Mouse (Mus musculus) midbrain, embryonic 15.5 days (tissue): Measurements from ENCODE around the gene Npas2. TPM values are rescaled to one million over a fixed set of nuclear protein-coding genes. Genes with fewer than 3 reads are reported as not detected.

ENCODE experiments used
- ATAC-seq: fragments of 200-750 bp; cut with Nextera tagmentation; replicated peaks from 2 replicates; pipeline ENCODE4 v1.8.0; 2017; ENCODE audit warnings: moderate TSS enrichment
- H3K27ac ChIP-seq: fragments of 300-500 bp; sonication (generic); 2 replicates; pipeline ENCODE4 v1.5.1; 2015; ENCODE audit warnings: mild to moderate bottlenecking, inconsistent platforms
- H3K27me3 ChIP-seq: fragments of 300-500 bp; sonication (generic); replicated peaks from 2 replicates; pipeline ENCODE4 v1.6.1; 2015; ENCODE audit warnings: inconsistent platforms
- H3K36me3 ChIP-seq: fragments of 300-500 bp; sonication (generic); replicated peaks from 2 replicates; pipeline ENCODE4 v1.6.1; 2015; ENCODE audit warnings: inconsistent platforms
- H3K4me1 ChIP-seq: fragments of 300-500 bp; sonication (generic); 2 replicates; pipeline ENCODE4 v1.6.1; 2015; ENCODE audit warnings: inconsistent platforms
- H3K4me2 ChIP-seq: fragments of 300-500 bp; sonication (generic); 2 replicates; pipeline ENCODE4 v1.6.1; 2015; ENCODE audit warnings: inconsistent platforms, mild to moderate bottlenecking, moderate library complexity
- H3K4me3 ChIP-seq: fragments of 300-500 bp; sonication (generic); 2 replicates; pipeline ENCODE4 v1.5.1; 2015; ENCODE audit warnings: mild to moderate bottlenecking, inconsistent platforms
- H3K9ac ChIP-seq: fragments of 300-500 bp; sonication (generic); 2 replicates; pipeline ENCODE4 v1.6.1; 2015; ENCODE audit warnings: mild to moderate bottlenecking, inconsistent platforms
- H3K9me3 ChIP-seq: fragments of 300-500 bp; sonication (generic); 2 replicates; pipeline ENCODE4 v1.6.1; 2016; ENCODE audit warnings: inconsistent platforms
- WGBS: fragments of 180-500 bp; shearing (Covaris S2); methylation state at CpG from one replicate; pipeline ENCODE4 v1.1.7; 2015; ENCODE audit warnings: mixed read lengths; 5-methylcytosine and 5-hydroxymethylcytosine counted together
- polyA plus RNA-seq: library from polyadenylated mRNA; unstranded; fragments of >200 nt; fragmentation: Nextera tagmentation; extraction: Ambion mirVana; gene quantifications from 2 replicates; pipeline ENCODE4 v1.2.1, GENCODE M21; 2015

The Npas2 gene
- polyA plus RNA-seq, 1 experiment from 2014 or later, result 0.65 TPM

DNA sequence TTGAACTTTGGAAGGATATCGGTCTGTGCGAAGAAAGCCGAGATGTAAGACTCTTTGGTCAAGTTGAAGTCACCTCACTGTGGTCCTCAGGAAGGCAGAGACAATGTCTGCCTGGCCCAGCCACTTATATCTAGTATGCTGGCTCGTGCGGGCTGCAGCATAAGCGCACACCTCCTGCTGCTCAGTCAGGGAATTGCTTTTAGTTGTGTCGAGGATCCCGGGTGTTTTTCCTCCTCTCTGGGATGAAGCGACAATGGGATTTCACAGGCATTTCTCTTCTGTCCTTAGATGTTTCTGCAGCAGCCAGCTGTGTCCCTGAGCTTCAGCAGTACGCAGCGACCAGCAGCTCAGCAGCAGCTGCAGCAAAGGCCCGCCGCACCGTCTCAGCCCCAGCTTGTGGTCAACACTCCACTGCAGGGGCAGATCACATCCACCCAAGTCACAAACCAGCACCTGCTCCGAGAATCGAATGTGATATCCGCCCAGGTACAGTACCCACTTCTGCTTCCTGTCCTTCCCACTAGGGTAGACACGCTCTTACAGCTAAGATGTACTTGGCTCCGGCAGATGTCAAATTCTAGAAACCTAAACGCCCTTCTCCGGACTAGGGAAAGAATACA is 151.6 kb downstream of the Npas2 start:
- no peaks in the 10 kb centered on the region for H3K27me3 ChIP-seq
- H3K9ac ChIP-seq, result no peak overlapping the region
- no peaks in the 10 kb centered on the region for H3K36me3 ChIP-seq
- ATAC-seq, result 0 out of 2 replicates have a peak, but pooled peaks have one; percentile 30
- H3K9me3 ChIP-seq, result no peaks in the 10 kb centered on the region
- no peak overlapping the region for H3K27ac ChIP-seq
- no peak overlapping the region for H3K4me3 ChIP-seq
- WGBS, result 56% methylated on average over 21 of the region's 21 CpGs
- H3K4me2 ChIP-seq, result no peak overlapping the region
- H3K4me1 ChIP-seq, result 0 out of 2 replicates have a peak, but pooled peaks cover 2% of the 10 kb centered on the region

DNA sequence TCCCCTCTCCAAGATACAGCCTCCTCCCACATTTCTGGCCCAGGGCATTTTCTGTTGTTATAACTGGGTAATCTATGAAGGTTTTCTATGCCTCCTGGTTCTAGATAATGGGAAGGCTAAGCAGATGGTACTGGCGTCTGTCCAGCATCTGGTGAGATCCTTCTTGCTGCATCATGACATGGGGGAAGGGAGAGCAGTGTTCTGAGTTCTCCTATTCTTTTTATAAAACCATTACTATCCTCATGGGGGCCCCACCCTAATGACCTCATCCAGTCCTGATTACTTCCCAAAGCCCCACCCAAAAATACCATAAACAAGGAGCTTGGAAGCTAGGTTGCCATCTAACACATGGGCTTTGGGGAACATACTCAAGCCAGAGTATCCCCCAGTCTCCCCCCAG is 155.5 kb downstream of the Npas2 start:
- H3K9ac ChIP-seq, result no peak overlapping the region
- H3K36me3 ChIP-seq, result no peaks in the 10 kb centered on the region
- H3K27ac ChIP-seq, result no peak overlapping the region
- no peaks in the 10 kb centered on the region for H3K27me3 ChIP-seq
- 85% methylated on average over 1 of the region's 1 CpGs for WGBS
- ATAC-seq, result no peak
- H3K4me2 ChIP-seq, result no peak overlapping the region
- H3K4me3 ChIP-seq, result no peak overlapping the region
- no peaks in the 10 kb centered on the region for H3K9me3 ChIP-seq
- no peaks in the 10 kb centered on the region for H3K4me1 ChIP-seq

DNA sequence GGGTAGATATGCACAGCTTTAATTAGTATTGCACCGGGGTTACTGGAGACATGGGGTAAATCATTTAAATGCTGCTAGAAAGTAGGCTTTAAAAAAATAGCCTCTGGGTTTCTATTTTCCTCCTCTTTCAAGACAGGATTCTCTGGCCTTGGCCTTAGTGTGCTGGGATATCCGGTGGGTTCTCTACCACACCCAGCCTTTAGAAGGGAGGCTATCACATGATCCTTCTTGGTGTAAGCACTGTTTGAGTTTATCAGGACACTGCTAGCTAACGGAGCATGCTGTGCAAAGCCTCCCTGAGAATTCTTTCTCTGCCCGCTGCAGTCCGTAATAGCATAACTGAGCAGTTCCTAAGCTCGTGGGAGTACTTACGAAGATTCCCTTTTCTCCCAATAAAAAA is 155.9 kb downstream of the Npas2 start:
- Histone ChIP-seq H3K36me3 (no peaks in the 10 kb centered on the region), H3K4me3 (no peak overlapping the region), H3K9me3 (no peaks in the 10 kb centered on the region), H3K27me3 (no peaks in the 10 kb centered on the region), H3K4me1 (no peaks in the 10 kb centered on the region), H3K27ac (no peak overlapping the region), H3K9ac (no peak overlapping the region), H3K4me2 (no peak overlapping the region)
- no peak for ATAC-seq
- WGBS, result 84% methylated on average over 7 of the region's 7 CpGs

DNA sequence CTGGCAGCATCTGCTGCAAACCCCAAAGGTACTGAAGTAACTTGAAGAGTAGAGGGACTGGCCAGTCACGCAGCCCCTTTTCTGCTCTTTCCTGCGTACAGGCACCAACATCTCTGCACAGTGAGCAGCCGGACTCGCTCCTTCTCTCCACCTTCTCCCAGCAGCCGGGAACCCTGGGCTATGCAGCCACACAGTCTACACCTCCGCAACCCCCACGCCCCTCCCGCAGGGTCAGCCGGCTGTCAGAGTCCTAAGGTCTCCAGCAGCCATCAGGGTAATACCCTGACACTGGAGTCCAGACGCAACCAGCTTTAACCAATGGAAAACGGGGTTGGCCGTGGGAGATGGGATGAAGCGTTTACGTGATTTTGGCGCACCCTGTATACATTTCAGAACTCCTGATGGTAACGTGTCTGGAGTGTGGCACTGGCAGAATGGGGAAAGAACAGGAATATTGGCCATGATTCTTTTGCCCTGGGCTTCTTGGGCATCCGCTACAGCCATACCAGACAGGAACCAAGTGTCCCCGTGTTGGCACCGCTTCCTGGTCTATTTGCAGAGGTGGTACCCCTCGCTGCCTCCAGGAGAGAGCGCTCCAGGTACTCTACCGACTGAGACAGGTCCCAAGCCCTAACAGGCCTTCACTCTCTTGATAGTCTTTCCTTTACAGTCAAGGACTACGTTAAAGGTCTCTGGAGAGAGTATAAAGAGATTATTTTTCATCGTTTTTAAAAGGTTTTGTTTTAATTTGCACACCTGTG is 168.4 kb downstream of the Npas2 start:
- 31% methylated on average over 24 of the region's 24 CpGs for WGBS
- Histone ChIP-seq H3K4me3 (peak overlapping the region; percentile 26), H3K9me3 (no peaks in the 10 kb centered on the region), H3K27ac (no peak overlapping the region), H3K4me2 (peak overlapping the region; percentile 49), H3K36me3 (no peaks in the 10 kb centered on the region), H3K27me3 (no peaks in the 10 kb centered on the region), H3K9ac (peak overlapping the region; percentile 29; the same call in 1 of the 2 replicates), H3K4me1 (peaks cover 7% of the 10 kb centered on the region)
- ATAC-seq, result 0 out of 2 replicates have a peak, but pooled peaks have one; percentile 25

DNA sequence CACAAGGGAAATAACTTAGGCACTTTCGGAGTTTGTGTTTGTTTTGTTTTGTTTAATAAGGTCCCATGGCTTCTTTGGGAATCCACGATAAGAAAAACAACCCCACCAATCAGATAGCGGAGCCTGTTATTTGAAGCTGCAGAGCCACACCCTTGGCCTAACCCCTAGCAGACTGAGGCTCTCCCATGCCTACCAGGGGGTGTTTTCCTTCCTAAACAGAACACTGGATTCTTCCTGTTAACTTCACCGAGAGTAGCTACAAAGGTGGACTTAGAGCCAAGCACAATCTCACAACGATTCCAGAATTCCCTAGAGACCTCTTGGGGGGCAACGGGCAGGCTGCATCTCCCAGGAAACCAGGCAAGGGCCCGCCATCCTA is 169.0 kb downstream of the Npas2 start:
- Histone ChIP-seq H3K4me3 (no peak overlapping the region), H3K9ac (no peak overlapping the region), H3K36me3 (no peaks in the 10 kb centered on the region), H3K4me1 (peaks cover 10% of the 10 kb centered on the region), H3K27me3 (no peaks in the 10 kb centered on the region), H3K9me3 (no peaks in the 10 kb centered on the region), H3K4me2 (no peak overlapping the region), H3K27ac (no peak overlapping the region)
- WGBS, result 54% methylated on average over 7 of the region's 7 CpGs
- ATAC-seq, result no peak

DNA sequence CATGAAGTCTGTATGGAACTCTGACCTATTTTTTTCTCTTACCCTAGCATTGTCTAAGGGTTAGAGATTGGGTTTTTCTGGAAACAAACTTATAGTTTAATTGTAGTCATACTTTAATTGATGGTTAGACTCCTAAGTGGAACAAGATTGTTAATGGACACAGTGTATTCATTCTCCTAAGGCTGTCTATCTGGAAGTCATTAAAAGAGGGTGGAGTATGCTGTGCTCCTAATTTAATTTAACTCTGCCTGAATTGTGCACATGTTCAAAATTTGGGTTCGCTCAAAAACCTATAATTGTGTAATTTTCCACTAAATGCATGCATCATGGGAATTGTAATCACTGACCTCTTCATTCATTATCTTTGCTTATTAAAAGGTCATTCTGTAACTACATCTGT is 172.0 kb downstream of the Npas2 start:
- H3K4me3 ChIP-seq, result no peak overlapping the region

DNA sequence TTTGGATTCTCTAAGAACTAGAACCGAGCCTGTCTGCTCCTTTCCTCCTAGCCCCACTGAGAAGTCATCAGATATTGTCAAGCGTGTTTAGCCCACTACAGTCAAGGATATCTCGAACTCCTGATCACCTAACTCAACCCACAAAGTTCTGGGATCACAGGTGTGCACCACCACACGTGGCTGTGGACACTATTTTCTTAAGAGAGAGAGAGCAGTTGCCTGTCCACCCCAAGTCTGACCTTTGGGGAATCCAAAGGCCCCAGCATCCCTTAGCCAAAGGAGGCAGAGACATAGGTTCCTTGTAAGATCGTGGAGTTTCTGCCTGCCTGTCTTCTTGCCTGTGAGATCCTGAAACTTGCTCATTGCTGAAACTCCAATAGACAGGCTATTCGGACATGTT is 173.5 kb downstream of the Npas2 start:
- Histone ChIP-seq H3K27ac (peak overlapping the region; percentile 93), H3K4me2 (peak overlapping the region; percentile 58), H3K4me1 (peaks cover 19% of the 10 kb centered on the region), H3K4me3 (peak overlapping the region; percentile 66), H3K9me3 (no peaks in the 10 kb centered on the region), H3K36me3 (peaks cover 21% of the 10 kb centered on the region; the same call in 1 of the 2 replicates), H3K27me3 (no peaks in the 10 kb centered on the region), H3K9ac (peak overlapping the region; percentile 58)
- WGBS, result 22% methylated on average over 6 of the region's 6 CpGs
- peak; percentile 19 for ATAC-seq

More for the DNA sequence above, 172.0 kb downstream of the Npas2 start:
- H3K4me2 ChIP-seq, result no peak overlapping the region
- WGBS, result 82% methylated on average over 1 of the region's 1 CpGs
- ATAC-seq, result no peak
- peaks cover 22% of the 10 kb centered on the region for H3K4me1 ChIP-seq
- no peak overlapping the region for H3K9ac ChIP-seq
- H3K36me3 ChIP-seq, result peaks cover 6% of the 10 kb centered on the region; the same call in 1 of the 2 replicates
- no peaks in the 10 kb centered on the region for H3K9me3 ChIP-seq
- H3K27ac ChIP-seq, result no peak overlapping the region
- H3K27me3 ChIP-seq, result no peaks in the 10 kb centered on the region

DNA sequence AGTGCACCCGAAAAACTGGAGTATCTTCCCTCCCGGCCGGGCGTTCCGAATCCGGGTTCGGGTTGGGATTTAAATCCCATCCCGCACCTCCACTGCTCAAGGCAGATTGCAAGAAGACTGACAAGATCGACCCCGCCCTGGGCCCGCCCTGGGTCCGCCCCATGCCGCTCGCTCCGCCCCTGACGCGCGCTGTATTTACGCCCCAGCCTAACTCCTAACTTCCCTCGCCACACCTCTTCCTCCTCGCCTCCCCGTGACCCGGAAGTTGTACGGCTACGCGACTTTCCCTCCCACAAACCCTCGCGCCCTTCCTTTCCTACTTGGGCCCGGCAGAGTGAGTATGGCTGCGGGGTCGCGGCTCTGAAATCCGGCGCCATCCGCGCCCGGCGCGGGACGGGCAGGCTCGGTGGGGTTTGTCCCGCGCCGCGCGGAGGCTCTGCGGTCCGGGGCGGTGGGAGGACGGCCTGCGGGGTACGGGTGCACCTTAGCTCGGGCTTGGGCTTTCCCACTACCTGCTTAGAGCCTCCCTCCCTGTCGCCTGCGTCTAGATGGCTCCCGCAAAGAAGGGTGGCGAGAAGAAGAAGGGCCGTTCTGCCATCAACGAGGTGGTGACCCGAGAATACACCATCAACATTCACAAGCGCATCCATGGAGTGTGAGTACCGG is 174.2 kb downstream of the Npas2 start, which contains the start of gene Rpl31:
Gene Rpl31, plus strand, starts transcription at position 242 of the 666 bp plus-strand sequence.
- Histone ChIP-seq H3K4me1 (peaks cover 19% of the 10 kb centered on the region), H3K36me3 (peaks cover 27% of the 10 kb centered on the region; the same call in 1 of the 2 replicates), H3K9me3 (no peaks in the 10 kb centered on the region), H3K27ac (peak within 1 kb of the TSS; percentile 93), H3K4me3 (peak within 1 kb of the TSS; percentile 66), H3K4me2 (peak within 1 kb of the TSS; percentile 75), H3K9ac (peak within 1 kb of the TSS; percentile 92), H3K27me3 (no peaks in the 10 kb centered on the region)
- ATAC-seq, result peak; percentile 99
- 0% methylated on average over 62 of the region's 62 CpGs for WGBS

DNA sequence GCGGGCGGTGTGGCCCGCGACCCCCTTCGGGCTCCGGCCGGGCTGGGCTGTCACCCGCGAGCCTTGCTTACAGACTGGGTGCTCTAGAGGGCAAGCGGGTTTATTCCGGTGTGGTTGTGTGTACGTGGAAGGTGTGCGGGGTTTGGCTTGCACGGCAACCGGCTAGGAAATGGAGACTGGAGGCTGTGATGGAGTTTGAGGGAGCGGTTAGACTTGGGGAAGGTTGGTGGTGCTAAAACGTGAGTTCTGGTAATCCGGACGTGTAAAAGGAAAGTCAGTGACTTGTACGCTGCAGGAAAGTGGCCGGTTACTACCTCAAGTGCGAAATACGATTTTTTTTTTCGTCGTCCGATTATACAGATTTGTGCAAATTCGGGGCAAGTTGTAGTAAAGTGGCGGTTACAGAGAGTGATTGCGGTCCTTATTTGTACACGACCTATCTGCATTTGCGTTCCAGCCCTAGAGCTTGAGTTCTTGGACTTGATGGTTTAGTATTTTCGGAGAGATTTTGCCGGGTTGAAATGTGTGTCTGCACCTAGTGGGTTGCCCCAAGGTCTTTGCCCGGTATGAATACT is 174.8 kb downstream of the Npas2 start:
- WGBS, result under 1% methylated on average over 34 of the region's 34 CpGs
- peak overlapping the region; percentile 75 for H3K4me2 ChIP-seq
- ATAC-seq, result peak; percentile 63
- peaks cover 33% of the 10 kb centered on the region; the same call in 1 of the 2 replicates for H3K36me3 ChIP-seq
- H3K9ac ChIP-seq, result peak overlapping the region; percentile 92
- H3K4me3 ChIP-seq, result peak overlapping the region; percentile 66
- no peaks in the 10 kb centered on the region for H3K9me3 ChIP-seq
- peaks cover 19% of the 10 kb centered on the region for H3K4me1 ChIP-seq
- H3K27ac ChIP-seq, result peak overlapping the region; percentile 93
- no peaks in the 10 kb centered on the region for H3K27me3 ChIP-seq

DNA sequence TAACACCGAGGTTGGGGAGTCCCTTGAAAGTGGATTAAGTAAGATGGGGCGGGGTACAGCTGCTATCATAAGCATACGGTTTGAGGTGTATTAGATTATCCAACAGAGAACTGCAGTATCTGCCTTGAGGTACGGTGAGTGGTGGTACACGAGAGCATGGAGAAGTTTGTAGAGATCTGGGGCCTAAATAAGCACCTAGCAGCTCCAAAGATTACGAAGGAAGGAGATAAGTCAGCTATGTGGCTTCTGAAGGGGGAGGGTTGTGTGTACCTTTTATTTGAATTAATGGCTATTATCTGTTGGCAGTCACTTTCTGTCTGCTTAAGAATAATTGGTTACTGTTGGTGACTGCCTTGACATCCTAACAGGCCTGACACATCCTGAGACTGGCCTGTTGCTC is 176.9 kb downstream of the Npas2 start:
- Histone ChIP-seq H3K27ac (no peak overlapping the region), H3K4me2 (no peak overlapping the region), H3K27me3 (no peaks in the 10 kb centered on the region), H3K9me3 (no peaks in the 10 kb centered on the region), H3K4me1 (peaks cover 19% of the 10 kb centered on the region), H3K36me3 (peaks cover 34% of the 10 kb centered on the region; the same call in 1 of the 2 replicates), H3K4me3 (no peak overlapping the region), H3K9ac (no peak overlapping the region)
- 88% methylated on average over 6 of the region's 6 CpGs for WGBS
- no peak for ATAC-seq

DNA sequence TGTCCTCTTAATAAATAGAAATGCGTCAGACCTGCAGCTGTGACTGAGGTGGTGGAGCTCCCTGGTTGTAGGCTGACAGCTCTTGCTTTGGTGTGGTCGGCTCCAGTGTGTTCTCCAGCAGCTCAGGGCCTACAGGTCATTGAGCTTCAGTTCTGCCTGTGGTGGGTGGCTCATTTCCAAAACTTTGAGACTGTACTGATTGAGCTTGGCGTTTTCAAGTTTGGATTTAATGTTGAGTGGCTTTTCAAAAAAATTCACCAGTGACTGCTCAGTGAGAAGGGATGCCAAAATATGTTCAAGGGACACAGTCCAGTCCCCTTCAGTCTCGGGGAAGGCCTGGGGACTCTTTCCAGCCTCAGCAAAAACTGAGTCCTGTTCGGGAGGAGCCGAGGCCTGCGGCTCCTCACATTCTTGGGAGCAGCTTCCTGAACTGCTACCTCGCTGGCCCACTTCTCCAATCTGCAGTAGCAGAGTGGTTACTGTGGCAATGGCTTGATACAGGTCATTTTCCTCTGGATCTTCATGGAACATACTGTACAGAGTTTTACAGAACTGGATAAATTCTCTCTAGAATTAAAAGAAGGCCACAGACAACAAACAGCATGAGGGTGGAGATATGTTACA is 178.8 kb downstream of the Npas2 start:
- no peaks in the 10 kb centered on the region for H3K27me3 ChIP-seq
- H3K4me2 ChIP-seq, result no peak overlapping the region
- H3K27ac ChIP-seq, result no peak overlapping the region
- no peak for ATAC-seq
- peaks cover 34% of the 10 kb centered on the region; the same call in 1 of the 2 replicates for H3K36me3 ChIP-seq
- no peak overlapping the region for H3K9ac ChIP-seq
- no peak overlapping the region for H3K4me3 ChIP-seq
- H3K9me3 ChIP-seq, result no peaks in the 10 kb centered on the region
- 83% methylated on average over 8 of the region's 8 CpGs for WGBS
- peaks cover 12% of the 10 kb centered on the region for H3K4me1 ChIP-seq
